Mouse (Mus musculus): ENCODE measurements around the gene Gfpt1. TPM values are rescaled to one million over a fixed set of nuclear protein-coding genes. Genes with fewer than 3 reads are reported as not detected.
"Not testable (repeated sequence)": the region's sequence is repeated elsewhere in the genome, so short reads cannot be mapped to it uniquely, and the experiment has no call there.

The Gfpt1 gene
- total RNA-seq, 2 experiments from 2014 or later = 52.9 to 56.7 TPM

DNA sequence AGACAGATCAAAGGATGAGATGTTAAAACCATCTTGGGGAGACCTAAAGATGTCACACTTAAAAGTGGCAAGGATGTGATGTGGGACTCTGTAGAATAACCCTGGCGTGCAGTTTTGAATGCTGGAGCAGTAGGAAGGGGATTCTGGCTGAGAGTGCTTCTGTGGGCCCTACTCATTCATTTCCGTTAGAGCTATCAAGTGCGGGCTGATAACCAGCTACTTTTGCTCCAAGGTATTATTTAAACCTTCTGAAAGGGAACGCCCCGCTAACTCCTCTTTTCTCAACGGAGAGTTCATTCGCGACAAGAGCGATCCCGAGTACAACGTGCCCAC, 676 bp upstream of the Gfpt1 start:
- no peak for DNase-seq

DNA sequence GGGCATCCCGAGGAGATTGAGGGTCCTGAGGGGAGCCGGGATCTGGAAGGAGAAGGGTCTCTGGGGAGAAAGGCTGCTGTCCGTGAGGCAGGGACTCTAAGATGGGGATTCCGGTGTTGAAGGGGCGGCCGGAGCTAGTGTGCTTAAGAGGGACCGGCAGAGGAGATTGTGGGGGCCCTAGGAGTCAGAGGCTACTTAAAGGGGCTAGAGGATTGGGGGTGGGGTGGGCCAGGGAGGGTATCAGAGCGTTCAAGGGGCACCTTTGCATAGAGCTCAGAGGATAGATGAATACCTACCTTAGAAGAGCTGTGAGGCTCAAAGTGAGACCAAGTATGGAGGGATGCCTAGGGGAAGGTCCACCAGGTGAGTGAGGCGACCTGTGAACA, 478 bp downstream of the Gfpt1 start:
- no peak for DNase-seq

DNA sequence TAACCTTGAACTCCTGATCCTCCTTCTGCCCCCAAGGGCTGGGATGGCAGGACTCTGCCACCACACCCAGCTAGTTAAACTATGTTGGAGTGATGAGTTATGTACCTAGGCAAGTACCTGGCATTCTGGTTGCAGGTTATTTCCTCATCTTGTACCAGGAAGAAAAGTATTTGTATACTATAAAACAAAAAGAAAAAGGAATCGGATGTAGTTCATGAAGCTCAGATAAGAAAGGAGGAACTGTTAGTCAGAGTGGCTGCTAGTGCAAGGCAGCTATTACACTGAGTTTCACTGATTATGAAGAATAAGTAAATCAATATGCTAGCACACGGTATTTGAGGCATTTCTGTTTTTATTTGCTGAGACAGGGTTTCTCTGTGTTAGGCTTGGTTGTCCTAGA, 2.2 kb downstream of the Gfpt1 start:
- DNase-seq = no peak

DNA sequence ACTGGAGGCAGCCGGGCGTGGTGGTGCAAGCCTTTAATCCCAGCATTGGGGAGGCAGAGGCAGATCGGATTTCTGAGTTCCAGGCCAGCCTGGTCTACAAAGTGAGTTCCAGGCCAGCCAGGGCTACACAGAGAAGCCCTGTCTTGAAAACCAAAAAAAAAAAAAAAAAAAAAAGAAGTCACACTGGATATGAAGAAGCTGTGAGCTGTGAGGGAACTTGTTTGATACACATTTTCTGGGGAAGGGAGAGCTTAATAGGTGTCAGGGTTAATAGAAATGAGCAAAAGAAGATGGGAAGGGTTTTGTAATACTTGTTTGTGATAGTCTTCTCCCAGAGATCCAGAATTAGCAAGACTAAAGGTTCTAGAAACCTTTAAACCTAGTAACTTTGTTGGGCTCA, 2.9 kb downstream of the Gfpt1 start:
- DNase-seq = no peak

DNA sequence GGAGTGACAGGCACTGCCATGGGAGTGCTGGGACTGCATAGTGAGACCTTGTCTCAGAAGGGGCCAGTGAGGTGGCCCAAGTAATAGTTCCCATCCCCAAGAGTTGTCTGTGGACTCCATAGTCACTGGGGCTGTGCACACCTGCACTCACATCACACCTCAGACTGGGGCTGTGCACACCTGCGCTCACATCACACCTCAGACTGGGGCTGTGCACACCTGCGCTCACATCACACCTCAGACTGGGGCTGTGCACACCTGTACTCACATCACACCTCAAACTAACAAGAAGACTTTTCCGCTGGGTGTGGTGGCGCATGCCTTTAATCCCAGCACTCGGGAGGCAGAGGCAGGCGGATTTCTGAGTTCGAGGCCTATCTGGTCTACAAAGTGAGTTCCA, 6.1 kb downstream of the Gfpt1 start:
- DNase-seq = not testable (repeated sequence)

DNA sequence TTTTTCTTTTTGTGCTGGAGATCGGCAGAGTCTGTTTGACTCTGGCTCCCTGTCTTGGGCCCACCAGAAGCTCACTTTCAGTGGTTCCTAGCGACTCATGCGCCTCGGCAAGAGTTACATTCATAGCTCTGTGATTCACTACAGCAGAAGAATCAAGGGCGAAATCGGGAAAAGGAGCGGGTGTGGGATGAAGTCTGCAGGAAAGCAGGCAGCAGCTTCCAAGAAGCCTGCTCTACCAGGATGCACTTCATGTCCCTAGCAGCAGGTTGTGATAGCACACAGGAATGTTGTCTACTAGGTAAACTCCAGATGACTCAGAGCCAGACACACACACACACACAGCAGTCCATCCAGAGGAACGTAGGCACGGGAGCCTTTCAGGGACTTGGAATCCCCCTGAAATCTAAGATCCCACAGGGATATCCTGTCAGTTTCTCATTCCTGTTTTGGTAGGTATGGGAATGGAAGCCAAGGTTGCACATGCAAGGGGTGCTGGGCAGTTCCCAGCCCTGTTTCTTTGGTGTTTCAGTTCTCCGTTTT, 9.3 kb downstream of the Gfpt1 start:
- DNase-seq = no peak

DNA sequence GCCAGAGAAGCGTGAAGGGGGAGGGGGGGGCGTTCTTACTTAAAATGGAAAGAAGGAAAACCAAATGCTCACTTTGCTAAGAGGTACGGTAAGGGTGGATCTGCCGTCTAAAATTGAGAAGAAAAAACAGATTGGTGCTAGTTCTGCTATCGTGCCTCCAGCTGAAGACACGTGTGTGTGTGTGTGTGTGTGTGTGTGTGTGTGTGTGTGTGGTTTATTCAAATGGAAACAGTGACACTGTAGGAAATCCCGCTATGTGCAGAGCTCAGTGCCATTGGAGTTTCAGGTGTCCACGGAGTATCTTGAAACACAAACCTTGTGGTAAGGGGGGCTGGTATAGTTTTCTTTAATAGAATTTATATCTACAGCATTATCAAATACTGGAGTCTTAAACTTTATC, 11.5 kb downstream of the Gfpt1 start:
- DNase-seq = no peak

DNA sequence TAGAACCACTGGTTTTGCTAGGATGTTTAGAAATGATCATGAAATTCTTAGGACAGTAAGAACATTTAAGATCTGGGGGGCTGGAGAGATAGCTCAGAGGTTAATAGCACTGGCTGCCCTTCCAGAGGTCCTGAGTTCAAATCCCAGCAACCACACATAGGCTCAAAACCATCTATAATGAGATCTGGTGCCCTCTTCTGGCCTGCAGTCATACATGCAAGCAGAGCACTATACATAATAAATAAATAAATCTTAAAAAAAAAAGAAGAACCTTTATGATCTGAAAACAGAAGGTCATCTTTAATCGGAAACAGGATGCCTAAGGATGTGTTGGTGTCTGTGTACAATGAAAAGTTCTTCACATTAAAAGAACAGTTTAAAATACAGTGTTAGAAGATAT, 17.1 kb downstream of the Gfpt1 start:
- DNase-seq = no peak

DNA sequence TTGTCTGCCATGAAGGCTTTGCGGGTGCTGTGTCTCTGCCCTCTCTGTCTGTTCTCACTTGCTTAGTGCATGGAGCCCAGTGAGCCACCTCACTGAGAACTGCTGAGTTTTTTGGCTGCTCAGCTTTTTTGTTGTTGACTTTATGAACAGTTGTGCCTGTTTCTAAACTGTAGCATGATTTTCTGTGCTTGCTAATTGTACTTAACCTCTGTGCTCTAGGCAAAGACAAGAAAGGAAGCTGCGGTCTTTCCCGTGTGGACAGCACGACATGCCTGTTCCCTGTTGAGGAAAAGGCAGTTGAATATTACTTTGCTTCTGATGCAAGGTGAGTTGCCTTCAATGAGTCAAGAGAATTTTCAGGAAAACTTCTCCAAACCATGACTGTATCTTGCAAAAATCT, 20.9 kb downstream of the Gfpt1 start:
- DNase-seq = no peak

DNA sequence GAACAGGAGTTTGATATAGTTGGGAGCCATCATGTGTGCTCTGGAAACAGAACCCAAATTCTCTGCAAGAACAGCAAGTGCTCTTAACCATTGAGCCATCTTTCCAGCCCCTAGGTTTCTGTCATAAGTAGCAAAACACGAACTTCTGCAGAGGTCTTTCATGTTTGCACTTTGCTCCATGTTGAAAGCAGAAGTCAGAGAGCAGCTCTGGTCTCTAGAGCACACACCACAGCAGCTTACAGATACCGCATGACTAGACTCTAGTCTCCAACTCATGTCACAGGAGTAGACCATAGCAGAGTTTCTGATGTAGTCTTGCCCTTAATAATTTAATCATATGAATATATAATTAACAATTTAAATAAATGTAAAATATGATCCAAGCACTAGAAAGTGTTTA, 25.6 kb downstream of the Gfpt1 start:
- DNase-seq = no peak

DNA sequence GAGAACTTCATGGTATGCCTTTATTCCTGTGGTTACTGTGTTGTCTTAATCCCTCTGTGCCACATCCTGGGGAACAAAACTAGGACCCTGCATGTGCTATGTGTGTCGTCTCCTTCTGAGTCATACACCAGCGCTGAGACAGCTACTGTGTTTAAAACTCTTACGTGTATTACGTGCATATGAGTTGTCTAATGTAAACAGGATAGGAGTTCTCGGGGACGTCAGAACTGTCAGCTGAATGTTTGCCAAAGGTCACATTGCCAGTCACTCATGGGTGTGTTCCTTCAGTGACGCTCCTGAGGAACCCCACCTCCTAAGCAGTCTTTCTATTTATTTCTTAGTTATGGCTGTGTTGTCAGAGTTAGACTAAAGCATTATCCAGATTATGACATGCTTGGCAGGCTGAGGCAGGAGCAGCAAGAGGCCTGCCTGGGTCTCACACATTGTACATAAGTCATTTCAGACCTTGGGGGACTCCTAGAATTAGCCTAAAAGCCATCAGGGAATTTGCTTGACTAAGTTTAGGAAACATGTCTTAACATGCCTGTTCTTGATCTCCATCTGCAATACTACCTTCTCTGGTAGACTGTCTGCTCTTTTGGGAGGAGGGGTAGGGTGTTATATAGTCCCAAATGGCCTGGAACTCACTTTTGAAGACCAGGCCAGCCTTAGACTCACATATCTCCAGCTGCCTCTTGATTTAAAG, 26.7 kb downstream of the Gfpt1 start:
- DNase-seq = no peak

DNA sequence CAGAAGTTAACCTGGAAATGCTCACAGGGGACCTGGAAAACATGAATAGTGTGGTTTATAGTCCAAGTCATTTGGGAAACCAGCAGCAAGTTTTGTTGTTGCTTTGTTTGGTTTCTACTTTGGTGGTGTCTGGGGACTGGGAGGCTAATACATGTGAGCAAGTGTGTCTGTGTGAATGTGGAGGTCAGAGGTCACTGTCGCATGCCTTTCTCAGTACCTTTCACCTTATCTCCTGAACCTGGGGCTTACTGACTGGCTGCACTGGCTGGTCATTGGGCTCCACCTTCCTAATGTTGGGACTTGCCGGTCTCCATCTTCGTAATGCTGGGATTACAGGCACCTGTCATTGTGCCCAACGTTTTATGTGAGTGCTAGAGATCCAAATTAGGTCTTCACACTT, 28.0 kb downstream of the Gfpt1 start:
- no peak for DNase-seq

DNA sequence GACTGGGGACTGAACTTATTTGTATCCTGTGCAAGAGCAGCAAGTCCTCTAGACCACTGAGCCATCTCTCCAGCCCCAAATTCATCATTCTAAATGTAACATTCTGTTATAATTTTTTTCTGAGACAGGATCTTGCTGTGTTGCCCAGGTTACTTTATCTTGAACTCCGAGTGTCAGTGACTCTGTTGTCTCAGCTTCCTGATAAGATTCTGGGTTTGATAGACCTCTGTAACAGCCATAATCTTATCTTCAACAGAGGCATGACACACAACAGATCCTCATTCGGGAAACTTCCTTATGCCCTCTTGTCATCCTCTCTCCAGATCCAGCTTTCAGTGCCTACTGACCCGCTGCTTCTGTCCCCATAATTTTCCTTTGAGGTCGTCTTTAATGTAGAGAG, 30.1 kb downstream of the Gfpt1 start:
- no peak for DNase-seq

DNA sequence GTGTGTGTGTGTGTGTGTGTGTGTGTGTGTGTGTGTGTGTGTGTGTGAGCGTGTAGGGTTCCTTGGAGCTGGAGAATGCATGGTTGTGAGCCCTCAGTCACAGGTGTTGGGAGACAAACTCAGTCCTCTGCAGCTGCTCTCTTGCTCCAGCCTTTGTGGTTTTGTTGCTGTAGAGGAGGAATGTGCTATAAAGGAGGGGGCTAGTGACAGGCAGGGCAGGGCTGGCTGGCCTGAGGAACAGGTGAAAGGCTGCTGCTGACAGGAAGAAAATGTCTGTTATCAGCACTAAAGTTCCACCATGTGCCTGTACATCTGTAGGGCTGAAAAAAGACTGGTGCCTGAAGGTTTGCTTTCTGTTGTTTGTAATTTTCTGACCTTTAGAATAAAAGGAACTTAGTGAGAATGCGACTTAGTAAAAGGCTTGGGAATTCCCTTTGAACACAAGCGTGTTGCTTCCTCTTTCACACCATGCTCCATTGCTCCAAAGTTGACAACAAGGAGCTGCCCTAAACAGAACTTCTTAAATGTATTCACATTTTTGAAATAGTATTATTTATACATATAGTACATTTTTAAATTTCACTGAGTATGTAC, 32.5 kb downstream of the Gfpt1 start:
- DNase-seq = no peak

DNA sequence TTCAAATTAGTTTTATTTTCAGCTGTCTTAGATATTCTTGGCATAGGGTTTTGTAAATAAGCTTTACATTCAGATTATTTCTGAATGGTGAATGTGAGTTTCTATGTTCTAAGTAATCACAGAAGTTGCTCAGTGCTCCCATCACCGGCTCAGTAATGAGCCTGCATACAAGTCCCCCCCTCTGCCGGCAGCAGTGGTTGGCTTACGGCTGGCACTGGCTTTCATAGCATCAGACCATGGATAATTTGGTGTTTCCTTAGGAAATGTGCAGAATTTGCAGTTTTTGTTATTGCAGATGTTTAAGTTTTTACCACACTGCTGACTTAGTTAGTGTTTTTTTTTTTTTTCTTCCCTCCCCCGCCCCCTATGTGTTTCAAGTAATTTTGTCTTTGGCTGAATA, 36.8 kb downstream of the Gfpt1 start:
- no peak for DNase-seq

DNA sequence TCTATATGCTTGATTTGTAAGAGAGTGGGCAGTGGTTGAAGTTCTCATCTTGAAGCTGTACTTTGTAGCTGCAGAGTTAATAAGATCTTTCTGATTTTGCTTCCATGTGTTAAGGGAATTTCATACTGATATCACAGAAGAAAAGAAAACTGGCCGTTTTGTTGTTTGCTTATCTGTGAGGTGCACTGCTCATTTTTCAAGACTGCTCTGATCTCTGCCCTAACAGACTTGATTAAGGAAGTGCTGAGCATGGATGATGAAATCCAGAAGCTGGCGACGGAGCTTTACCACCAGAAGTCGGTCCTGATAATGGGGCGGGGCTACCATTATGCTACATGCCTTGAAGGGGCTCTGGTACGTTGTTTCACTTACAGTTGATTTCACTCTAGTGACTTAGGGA, 42.4 kb downstream of the Gfpt1 start:
- no peak for DNase-seq

DNA sequence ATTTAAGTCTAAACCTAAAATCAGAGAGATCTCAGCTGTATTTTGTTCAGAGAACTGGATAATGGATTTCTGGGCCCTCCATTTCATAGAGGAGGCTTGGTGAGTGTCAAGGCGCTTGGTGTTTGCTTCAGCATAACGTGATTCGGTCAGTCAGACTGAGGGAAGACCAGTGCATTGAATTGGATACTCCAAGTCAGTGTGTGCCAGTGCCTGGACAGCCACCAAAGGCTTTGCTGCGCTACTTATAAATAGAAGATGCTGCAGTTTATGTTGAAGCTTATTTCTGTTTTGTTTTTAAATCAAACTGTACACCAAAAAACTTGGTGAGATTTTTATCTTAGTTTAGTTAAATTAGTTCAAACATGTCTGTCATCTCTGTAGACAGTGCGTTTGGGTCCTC, 45.7 kb downstream of the Gfpt1 start:
- DNase-seq = no peak

DNA sequence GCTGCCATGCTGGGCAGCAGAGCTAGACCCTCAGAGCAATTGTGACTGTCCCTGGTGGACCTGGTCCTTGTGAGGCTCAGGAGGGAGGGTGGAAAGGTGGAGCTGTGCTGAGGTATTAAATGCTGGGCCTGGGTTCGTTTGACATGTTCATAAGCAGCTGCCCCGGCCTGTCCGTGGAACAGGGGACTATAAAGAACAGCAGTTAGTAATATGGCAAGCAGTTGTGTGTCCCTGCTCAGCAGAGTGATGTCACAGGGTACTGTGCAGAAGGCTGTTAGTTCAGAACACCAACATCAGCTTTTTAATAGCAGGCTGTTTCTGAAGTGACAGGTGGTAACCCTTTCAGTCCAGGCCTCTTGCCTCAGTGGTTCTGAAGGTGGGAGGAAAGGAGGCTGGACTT, 48.2 kb downstream of the Gfpt1 start:
- DNase-seq = no peak

DNA sequence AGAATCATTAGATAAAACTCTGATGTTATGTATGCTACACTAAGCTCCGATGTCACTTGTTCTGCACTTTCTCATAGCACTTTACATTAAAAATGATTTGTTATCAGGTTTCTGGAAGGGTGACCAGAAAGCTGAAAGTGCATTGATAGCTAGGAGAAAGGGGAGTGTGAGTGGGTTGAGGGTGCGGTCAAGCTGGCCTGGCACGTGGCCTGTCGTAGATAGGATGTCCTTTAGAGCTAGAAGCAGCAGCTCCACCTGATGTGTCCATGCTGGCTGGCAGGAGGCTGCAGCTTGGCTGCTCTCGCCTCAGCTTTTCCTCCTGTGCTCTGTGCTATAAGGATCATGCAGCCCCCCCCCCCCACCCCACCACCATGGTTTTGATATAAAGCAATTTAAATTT, 49.8 kb downstream of the Gfpt1 start:
- no peak for DNase-seq

DNA sequence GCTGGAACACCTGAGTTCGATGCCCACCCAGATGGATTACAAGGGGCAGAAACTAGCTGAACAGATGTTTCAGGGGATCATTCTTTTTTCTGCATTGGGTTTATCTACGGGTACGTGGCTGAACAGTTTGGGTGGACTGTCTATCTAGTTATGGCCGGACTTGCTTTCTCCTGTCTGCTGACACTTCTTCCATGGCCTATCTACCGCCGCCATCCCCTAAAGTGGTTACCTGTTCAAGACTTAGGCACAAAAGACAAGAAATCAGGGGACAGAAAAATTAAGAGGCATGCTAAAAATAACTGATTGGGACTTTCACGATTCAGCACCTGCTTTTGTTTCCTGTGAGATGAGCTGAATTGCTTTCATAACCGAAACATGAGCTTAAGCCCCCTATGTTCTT, 51.0 kb downstream of the Gfpt1 start:
- not testable (repeated sequence) for DNase-seq

DNA sequence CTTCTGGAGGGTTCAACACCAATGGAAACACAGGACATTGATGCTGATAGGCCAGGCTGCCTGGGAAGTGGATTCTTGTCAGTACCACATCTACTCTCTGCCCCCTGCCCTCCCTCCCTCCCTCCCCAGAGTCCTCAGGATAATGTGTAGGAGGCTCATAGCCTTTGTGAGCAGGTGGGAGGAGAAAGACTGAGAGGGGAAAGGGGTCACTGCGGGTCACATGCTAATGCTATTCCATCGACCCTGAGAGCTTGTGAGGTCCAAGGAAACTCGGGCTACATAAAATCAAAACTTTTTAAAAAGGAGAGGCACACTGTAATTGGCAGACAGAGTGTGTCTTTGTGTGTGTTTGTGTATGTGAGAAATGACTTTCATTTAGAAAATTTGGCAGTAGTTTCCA, 56.6 kb downstream of the Gfpt1 start:
- DNase-seq = no peak

DNA sequence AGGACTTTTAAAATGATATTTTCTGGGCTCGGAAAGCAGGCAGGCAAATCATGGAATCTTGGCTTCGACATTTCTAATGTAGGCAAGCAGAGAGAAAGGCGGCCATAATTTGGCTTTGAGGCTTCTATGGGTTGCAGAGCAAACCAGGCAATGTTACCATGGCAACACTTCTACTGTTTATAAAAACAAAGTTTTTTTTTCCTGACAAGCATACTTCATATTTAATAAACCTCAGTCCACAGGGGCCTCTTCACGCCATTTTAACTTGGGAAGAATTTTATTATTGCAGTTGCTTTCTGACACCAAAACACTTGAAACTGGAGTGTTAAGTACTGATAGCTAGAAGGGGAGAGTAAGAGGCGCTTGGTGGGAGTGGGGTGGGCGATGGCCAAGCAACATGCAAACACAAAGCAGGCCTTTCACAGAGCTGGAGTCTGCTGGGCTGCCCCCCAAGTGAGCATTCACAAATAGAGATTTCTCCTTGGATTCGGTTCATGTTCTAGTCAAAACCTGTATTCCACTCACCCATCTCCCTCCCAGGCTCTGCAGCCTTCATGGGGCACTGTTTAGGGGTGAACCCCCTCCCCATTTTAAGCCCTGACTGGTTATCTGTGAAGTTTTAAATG, 57.1 kb downstream of the Gfpt1 start:
- no peak for DNase-seq

DNA sequence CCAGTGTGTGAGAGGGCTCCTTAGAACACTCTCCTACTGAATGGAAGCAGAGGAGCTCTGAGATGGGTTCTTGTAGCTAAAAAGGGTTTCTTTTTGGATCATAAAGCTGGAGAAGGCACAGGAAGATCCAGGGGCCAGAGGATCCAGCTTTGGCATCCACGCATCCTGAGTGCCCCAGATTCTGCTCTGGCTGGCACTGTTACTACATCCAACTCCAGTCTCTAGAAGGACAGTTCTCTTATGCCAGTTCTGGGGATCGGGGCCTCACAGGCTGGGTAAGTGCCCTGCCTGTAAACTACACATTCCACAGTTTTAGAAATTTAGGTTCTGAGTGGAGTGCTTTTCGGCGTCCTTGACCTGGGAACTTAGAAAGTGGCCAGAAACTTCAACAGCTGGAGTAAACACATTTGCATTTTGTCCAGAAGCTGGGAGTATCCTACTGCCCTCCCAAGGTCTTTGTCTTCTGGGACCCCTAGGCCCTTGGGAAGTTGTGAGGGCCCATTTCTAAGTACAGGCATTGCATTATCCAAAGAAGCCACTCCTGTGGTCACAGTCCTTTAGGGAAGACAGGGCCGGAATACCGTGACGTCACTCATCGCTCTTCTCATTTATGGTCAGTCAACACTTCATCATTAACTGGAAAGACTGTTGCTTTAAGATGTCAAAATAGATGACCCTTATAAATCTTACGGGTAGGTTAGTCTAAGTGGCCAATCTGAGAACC, 57.8 kb downstream of the Gfpt1 start:
- DNase-seq = no peak

Data from layer of hippocampus, postnatal 36 days (tissue).